Mouse (Mus musculus): ENCODE results near the gene Vps51.

DNA sequence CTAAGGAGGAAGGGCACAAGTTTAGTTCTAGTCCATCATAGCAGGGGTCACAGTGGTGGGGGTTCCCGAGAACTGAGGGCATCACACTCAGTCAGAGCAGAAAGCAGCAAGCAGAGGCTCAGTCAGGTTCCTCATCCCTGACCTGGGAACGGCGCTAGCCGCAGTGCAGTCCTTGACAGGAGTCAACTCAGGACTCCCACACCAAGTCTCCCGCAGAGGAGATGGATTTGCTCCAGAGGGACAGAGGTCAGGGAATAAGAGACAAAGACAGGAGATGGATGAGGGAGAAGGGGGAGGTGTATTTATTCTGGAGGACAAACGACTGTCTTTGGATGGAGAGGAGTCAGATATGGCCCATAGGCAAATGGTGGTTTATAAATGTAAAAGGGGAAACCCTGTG, 36.1 kb upstream of the Vps51 start:
- no peak for TF ChIP-seq GATA1 (IDR thresholded peaks at IDR 0.05; ENCODE audit: low read length)
- no peak for TF ChIP-seq TAL1 (IDR thresholded peaks at IDR 0.05; ENCODE audit: low read length)

Data from erythroblast, embryonic 14.5 days (primary cell).